Mouse (Mus musculus) small intestine, adult 2 months (tissue): ENCODE results near the gene Capn12. TPM values are rescaled to one million over a fixed set of nuclear protein-coding genes. Genes with fewer than 3 reads are reported as not detected.
A peak's percentile ranks its signal among the peaks of the same experiment; 100 is the strongest.
"Not testable (repeated sequence)": the region's sequence is repeated elsewhere in the genome, so short reads cannot be mapped to it uniquely, and the experiment has no call there.

Source experiments
- H3K27ac ChIP-seq: fragments of 200-500 bp; 2 replicates; pipeline ENCODE4 v1.5.1; 2012; ENCODE audit warnings: low read depth, low read length, control low read depth, inconsistent platforms; ENCODE audit not compliant: insufficient read depth
- H3K27me3 ChIP-seq: fragments of 200-500 bp; 2 replicates; pipeline ENCODE4 v1.6.1; 2012; ENCODE audit warnings: mild to moderate bottlenecking, moderate library complexity, low read length, inconsistent platforms; ENCODE audit not compliant: control insufficient read depth, insufficient read depth
- H3K36me3 ChIP-seq: fragments of 200-500 bp; 2 replicates; pipeline ENCODE4 v1.6.1; 2012; ENCODE audit warnings: mild to moderate bottlenecking, low read length, control low read depth, inconsistent platforms; ENCODE audit not compliant: control insufficient read depth, insufficient read depth
- H3K4me1 ChIP-seq: fragments of 200-500 bp; 2 replicates; pipeline ENCODE4 v1.6.1; 2012; ENCODE audit warnings: low read length, inconsistent platforms, mixed read lengths; ENCODE audit not compliant: control insufficient read depth, insufficient read depth, insufficient read length
- H3K4me3 ChIP-seq: fragments of 200-500 bp; 2 replicates; pipeline ENCODE4 v1.5.1; 2012; ENCODE audit warnings: low read depth, mild to moderate bottlenecking, control low read depth, inconsistent platforms, low read length, moderate library complexity
- CTCF ChIP-seq: fragments of 200-500 bp; IDR thresholded peaks from 2 replicates; pipeline ENCODE4 v1.5.1; 2012; ENCODE audit warnings: low read depth, mild to moderate bottlenecking, control low read depth, inconsistent platforms, low read length, moderate library complexity, mixed read lengths; ENCODE audit not compliant: insufficient replicate concordance, insufficient read length; ENCODE audit errors: extremely low read depth
- POLR2A ChIP-seq: fragments of 200-500 bp; IDR thresholded peaks from 2 replicates; pipeline ENCODE4 v1.6.1; 2012; ENCODE audit warnings: low read depth, mild to moderate bottlenecking, control low read depth, inconsistent platforms, low read length, moderate library complexity
- WGBS: fragments of 180-500 bp; shearing (Covaris S2); methylation state at CpG from one replicate; pipeline ENCODE4 v1.1.7; 2018; 5-methylcytosine and 5-hydroxymethylcytosine counted together
- polyA plus RNA-seq: library from polyadenylated mRNA; depleted of rRNA; stranded (reverse); fragments of >200 nt; gene quantifications from 2 replicates; pipeline ENCODE4 v1.2.3, GENCODE M21; 2012

Gene Capn12
- polyA plus RNA-seq, 1 experiment: 0.10 TPM

DNA sequence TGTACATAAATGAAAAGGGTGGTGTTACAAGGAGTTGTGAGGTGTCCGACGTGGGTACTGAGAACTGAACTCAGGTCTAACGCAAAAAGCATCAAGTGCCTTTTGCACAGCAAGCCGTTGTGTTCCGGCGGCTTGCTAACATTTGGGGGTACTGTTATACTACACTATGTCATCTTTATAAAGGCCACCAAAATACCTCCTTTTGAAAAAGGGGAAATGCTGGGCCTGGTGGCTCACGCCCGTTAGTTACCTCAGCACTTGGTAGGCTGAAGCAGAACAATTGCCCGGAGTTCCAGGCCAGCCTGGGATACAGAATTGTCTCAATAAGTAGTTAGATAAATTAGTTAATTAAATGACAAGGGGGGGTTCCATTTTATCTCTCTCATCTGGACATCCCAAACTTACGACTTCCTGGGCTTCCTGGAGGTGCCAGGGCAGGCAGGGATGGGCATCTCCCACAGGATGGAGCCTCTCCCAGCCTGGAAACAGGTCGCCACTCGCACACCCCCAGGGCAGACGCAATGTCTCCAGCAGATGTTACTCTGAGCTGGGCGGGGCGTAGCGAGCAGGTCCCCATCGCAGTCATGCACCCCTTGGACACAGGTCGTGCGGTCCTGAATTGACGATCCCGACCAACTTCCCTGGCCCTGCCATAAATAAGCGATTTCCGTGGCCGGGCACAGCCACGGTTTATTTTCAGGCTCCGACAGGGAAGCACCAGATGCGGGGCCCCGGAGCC is 14.3 kb upstream of the Capn12 start:
- H3K27me3 ChIP-seq: no peaks in the 10 kb centered on the region
- 76% methylated on average over 28 of the region's 28 CpGs for WGBS
- no peaks in the 10 kb centered on the region for H3K36me3 ChIP-seq
- H3K4me3 ChIP-seq: peak overlapping the region; percentile 31
- no peak for TF ChIP-seq CTCF
- no peak for TF ChIP-seq POLR2A
- H3K27ac ChIP-seq: peak overlapping the region; percentile 17; the same call in 1 of the 2 replicates
- peaks cover 19% of the 10 kb centered on the region for H3K4me1 ChIP-seq

DNA sequence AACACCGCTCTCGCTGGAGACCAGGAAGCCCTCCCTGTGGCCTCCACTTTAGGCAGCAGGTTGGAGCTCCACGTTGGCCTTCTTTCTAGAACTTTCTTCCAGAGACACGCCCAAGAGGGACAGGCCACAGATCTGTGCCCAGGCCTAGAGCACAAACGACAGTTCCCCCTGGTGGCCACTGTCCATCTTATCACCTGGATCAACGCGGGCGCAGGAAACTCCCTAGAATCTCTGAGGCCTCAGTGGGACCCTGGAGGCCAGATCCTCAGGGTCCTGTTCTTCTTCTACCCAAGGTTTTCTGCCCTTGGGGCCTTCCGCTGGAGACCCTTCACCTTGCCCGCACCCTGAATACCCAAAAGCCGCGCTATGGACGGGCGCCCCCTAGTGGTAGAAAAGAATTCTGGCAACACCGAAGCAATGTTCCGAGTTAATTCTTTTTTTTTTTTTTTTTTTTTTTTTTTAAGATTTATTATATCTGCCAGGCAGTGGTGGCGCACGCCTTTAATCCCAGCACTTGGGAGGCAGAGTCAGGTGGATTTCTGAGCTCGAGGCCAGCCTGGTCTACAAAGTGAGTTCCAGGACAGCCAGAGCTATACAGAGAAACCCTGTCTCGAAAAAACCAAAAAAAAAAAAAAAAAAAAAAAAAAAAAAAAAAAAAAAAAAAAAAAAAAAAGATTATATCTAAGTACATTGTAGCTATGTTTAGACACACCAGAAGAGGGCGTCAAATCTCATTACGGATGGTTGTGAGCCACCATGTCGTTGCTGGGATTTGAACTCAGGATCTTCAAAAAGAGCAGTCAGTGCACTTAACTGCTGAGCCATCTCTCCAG is 13.5 kb upstream of the Capn12 start:
- H3K36me3 ChIP-seq, H3K27me3 ChIP-seq: not testable (repeated sequence)
- WGBS: 13% methylated on average over 23 of the region's 23 CpGs
- Histone ChIP-seq H3K4me1 (peaks cover 19% of the 10 kb centered on the region), H3K4me3 (peak overlapping the region; percentile 61), H3K27ac (peak overlapping the region; percentile 17; the same call in 1 of the 2 replicates)
- TF ChIP-seq POLR2A: 0 out of 2 replicates have a peak, but pooled peaks have one; percentile 43
- TF ChIP-seq CTCF: peak; percentile 99; the same call in 1 of the 2 replicates

DNA sequence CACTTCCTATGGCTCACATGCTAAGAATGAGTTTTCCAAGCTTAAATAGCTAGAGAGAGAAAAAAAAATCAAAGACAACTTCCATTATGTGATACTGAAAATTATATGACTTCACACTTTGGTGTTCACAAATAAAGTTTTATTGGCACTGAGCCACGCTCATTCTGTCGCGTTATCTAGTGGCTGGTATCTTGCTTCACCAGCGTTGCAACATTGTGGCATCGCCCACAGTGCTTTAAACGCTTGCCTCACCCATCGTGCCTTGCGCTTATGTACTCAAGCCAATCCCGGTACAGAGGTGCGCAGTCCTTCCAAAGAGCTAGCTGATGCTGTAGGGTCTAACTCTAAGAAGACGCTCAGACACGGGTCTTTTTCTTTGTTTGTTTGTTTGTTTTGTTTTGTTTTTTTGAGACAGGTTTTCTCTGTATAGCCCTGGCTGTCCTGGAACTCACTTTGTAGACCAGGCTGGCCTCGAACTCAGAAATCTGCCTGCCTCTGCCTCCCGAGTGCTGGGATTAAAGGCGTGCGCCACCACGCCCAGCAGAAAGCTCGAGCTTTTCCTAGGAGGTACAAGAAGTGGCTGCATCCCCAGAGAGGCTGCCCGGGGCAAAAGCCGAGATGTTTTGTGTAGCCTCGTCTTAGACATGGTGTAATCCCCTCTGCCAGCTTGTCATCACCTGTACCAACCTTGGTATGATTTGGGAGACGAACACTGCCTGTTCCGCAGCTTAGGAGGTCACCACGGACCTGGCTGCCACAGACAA is 10.1 kb upstream of the Capn12 start:
- H3K27me3 ChIP-seq: no peaks in the 10 kb centered on the region
- 63% methylated on average over 24 of the region's 24 CpGs for WGBS

DNA sequence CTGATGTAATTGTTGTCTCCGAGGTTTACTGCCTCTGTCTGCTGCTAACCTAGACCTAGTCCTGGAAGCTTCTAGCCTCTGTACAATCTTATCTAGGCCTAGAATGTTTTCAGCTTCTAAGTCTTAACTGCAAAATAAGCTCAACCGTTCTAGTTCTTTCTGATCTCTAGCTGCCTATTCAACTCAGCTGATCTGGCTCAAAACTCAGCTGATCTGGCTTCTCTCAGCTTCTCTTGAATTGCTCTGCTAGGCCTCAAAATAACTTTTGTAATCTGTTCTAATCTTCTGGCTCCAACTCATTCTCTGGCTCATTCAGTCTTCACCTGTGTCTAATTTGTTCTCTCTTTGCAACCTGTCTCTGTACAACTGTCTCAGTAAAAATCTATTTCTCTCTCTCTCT is 6.7 kb upstream of the Capn12 start:
- Histone ChIP-seq H3K4me1 (no peaks in the 10 kb centered on the region), H3K27ac (no peak overlapping the region), H3K4me3 (no peak overlapping the region), H3K36me3 (no peaks in the 10 kb centered on the region), H3K27me3 (no peaks in the 10 kb centered on the region)
- 72% methylated on average over 2 of the region's 2 CpGs for WGBS
- no peak for TF ChIP-seq POLR2A
- no peak for TF ChIP-seq CTCF

More for the DNA sequence above, 10.1 kb upstream of the Capn12 start:
- Histone ChIP-seq H3K36me3 (no peaks in the 10 kb centered on the region), H3K27ac (no peak overlapping the region), H3K4me1 (peaks cover 7% of the 10 kb centered on the region), H3K4me3 (no peak overlapping the region)
- TF ChIP-seq POLR2A (no peak), CTCF (no peak)

DNA sequence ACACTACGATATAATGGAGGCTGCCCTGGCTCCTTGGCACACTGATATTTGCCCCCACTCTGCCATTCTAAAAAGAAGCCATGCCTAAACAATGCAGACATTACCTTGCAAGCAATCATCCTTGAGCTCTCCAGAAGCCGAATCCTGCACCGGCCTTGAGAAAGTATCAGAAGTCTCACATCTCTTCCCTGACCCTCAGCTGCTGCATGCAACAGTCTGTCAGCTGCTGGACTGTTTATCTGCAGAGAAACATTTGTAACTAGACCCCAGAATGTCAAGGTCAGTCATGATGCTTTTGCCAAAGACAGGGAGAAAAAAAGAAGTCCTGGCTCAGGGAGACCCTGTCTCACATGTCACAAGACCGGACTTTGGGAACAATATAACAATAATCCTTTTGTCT is 5.1 kb upstream of the Capn12 start:
- WGBS: 82% methylated on average over 4 of the region's 4 CpGs
- Histone ChIP-seq H3K4me3 (no peak overlapping the region), H3K27ac (no peak overlapping the region), H3K4me1 (no peaks in the 10 kb centered on the region), H3K27me3 (no peaks in the 10 kb centered on the region), H3K36me3 (no peaks in the 10 kb centered on the region)
- no peak for TF ChIP-seq CTCF
- no peak for TF ChIP-seq POLR2A

DNA sequence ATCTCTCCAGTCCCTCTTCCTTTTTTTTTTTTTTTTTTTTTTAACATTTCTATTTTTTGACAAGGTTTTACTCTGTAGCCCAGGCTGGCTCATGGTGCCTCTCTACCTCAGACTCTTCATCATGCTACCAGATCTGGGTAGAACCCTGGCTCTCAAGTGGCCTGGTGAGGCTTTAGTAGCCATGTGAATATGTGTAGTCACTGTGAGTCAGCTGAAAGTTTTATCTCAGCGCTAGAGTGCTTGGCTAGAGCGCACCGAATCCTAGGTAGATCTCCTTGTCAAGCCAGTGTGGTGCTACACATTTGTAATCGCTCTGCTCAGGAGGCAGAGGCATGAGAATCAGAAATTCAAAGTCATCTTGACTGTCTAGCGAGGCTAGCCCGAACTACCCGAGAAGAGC is 4.1 kb upstream of the Capn12 start:
- H3K36me3 ChIP-seq: no peaks in the 10 kb centered on the region
- no peak for TF ChIP-seq CTCF
- no peak for TF ChIP-seq POLR2A
- H3K4me3 ChIP-seq: no peak overlapping the region
- H3K27me3 ChIP-seq: no peaks in the 10 kb centered on the region
- no peak overlapping the region for H3K27ac ChIP-seq
- H3K4me1 ChIP-seq: no peaks in the 10 kb centered on the region
- 83% methylated on average over 7 of the region's 7 CpGs for WGBS
